Mouse (Mus musculus): ENCODE results near the gene Zfp706.

The Zfp706 gene

GRCm38 (mm10) chr15:37007233-37007958 is at the start of gene Zfp706:
Gene Zfp706 (minus strand): TSS chr15:37007773.
- DNase-seq = peak; percentile 99

GRCm38 (mm10) chr15:37054582-37054981 is 47.0 kb upstream of the Zfp706 start:
- peak; percentile 10 for DNase-seq

- DNase-seq = no peak
Measured at GRCm38 (mm10) chr15:37053085-37053762, 45.7 kb upstream of the Zfp706 start.

GRCm38 (mm10) chr15:37047403-37047802 is 39.8 kb upstream of the Zfp706 start:
- DNase-seq = no peak

- DNase-seq = no peak
Measured at GRCm38 (mm10) chr15:37046586-37046985, 39.0 kb upstream of the Zfp706 start.

GRCm38 (mm10) chr15:37046131-37046530 is 38.6 kb upstream of the Zfp706 start:
- DNase-seq = no peak

GRCm38 (mm10) chr15:37045456-37045855 is 37.9 kb upstream of the Zfp706 start:
- DNase-seq = peak; percentile 48

- no peak for DNase-seq
Measured at GRCm38 (mm10) chr15:37042559-37042958, 35.0 kb upstream of the Zfp706 start.

- DNase-seq = no peak
Measured at GRCm38 (mm10) chr15:37041214-37041613, 33.6 kb upstream of the Zfp706 start.

GRCm38 (mm10) chr15:37038666-37039065 is 31.1 kb upstream of the Zfp706 start:
- no peak for DNase-seq

GRCm38 (mm10) chr15:37037704-37038103 is 30.1 kb upstream of the Zfp706 start:
- peak; percentile 45 for DNase-seq

- DNase-seq = no peak
Measured at GRCm38 (mm10) chr15:37036481-37037156, 29.0 kb upstream of the Zfp706 start.

- no peak for DNase-seq
Measured at GRCm38 (mm10) chr15:37034155-37034554, 26.6 kb upstream of the Zfp706 start.

GRCm38 (mm10) chr15:37033431-37033830 is 25.9 kb upstream of the Zfp706 start:
- no peak for DNase-seq

- DNase-seq = no peak
Measured at GRCm38 (mm10) chr15:37031334-37032150, 24.0 kb upstream of the Zfp706 start.

- no peak for DNase-seq
Measured at GRCm38 (mm10) chr15:37030929-37031328, 23.4 kb upstream of the Zfp706 start.

- DNase-seq = no peak
Measured at GRCm38 (mm10) chr15:37027956-37028355, 20.4 kb upstream of the Zfp706 start.

- no peak for DNase-seq
Measured at GRCm38 (mm10) chr15:37026458-37026857, 18.9 kb upstream of the Zfp706 start.

GRCm38 (mm10) chr15:37020581-37021245 is 13.1 kb upstream of the Zfp706 start:
- DNase-seq = no peak

GRCm38 (mm10) chr15:37019434-37019833 is 11.9 kb upstream of the Zfp706 start:
- no peak for DNase-seq

GRCm38 (mm10) chr15:37011897-37012296 is 4.3 kb upstream of the Zfp706 start:
- no peak for DNase-seq

GRCm38 (mm10) chr15:37011316-37011715 is 3.7 kb upstream of the Zfp706 start:
- DNase-seq = no peak
